19 mouse cellular contexts compared by ENCODE assay signal in genomic region chr9:81305437-81306046, GRCm38 (mm10).
"Had no signal": no experiment of that assay in that cellular context is flagged by ENCODE, and none has a peak within 500 bp of the region (broad histone marks: within the 10 kb centered on the region; RNA-seq: fewer than 3 reads in every experiment).

No protein-coding gene starts in this region.

- ATAC-seq: liver, embryonic 12.5 days; midbrain, embryonic 16.5 days had no signal

- H3K9me3 ChIP-seq: limb, embryonic 15.5 days; liver, embryonic 12.5 days; midbrain, embryonic 10.5 days; midbrain, embryonic 12.5 days; neural tube, embryonic 13.5 days; neural tube, embryonic 15.5 days had no signal

- H3K27me3 ChIP-seq: limb, embryonic 15.5 days; liver, embryonic 12.5 days; midbrain, embryonic 12.5 days; neural tube, embryonic 13.5 days; neural tube, embryonic 15.5 days had no signal

- H3K36me3 ChIP-seq: limb, embryonic 15.5 days; liver, embryonic 12.5 days; midbrain, embryonic 10.5 days; midbrain, embryonic 12.5 days; neural tube, embryonic 13.5 days; neural tube, embryonic 15.5 days had no signal

- H3K9ac ChIP-seq: limb, embryonic 15.5 days; liver, embryonic 12.5 days; liver, embryonic 14.5 days; midbrain, embryonic 12.5 days; neural tube, embryonic 13.5 days; neural tube, embryonic 15.5 days had no signal

- H3K4me2 ChIP-seq: limb, embryonic 15.5 days; liver, embryonic 12.5 days; midbrain, embryonic 12.5 days; neural tube, embryonic 13.5 days; neural tube, embryonic 15.5 days had no signal

- DNase-seq: lung, postnatal 14 days; midbrain, embryonic 14.5 days; retina, postnatal 1 day; right cerebral cortex, adult 18-20 months; right cerebral cortex, postnatal 25 days; right cerebral cortex, postnatal 4 days; spleen, adult 18-20 months; thymus, adult 18-20 months; thymus, postnatal 14 days; thymus, postnatal 36 days had no signal

- H3K27ac ChIP-seq: limb, embryonic 15.5 days; liver, embryonic 12.5 days; liver, embryonic 14.5 days; midbrain, embryonic 10.5 days; midbrain, embryonic 12.5 days; neural tube, embryonic 13.5 days; neural tube, embryonic 15.5 days had no signal

- H3K4me1 ChIP-seq: limb, embryonic 15.5 days; liver, embryonic 12.5 days; midbrain, embryonic 10.5 days; midbrain, embryonic 12.5 days; neural tube, embryonic 13.5 days; neural tube, embryonic 15.5 days had no signal

- H3K4me3 ChIP-seq: limb, embryonic 15.5 days; liver, embryonic 12.5 days; midbrain, embryonic 10.5 days; midbrain, embryonic 12.5 days; myocyte; neural tube, embryonic 13.5 days; neural tube, embryonic 15.5 days had no signal
